Mouse (Mus musculus): ENCODE data around the gene Bach2. TPM values are rescaled to one million over a fixed set of nuclear protein-coding genes. Genes with fewer than 3 reads are reported as not detected.

Bach2 gene
- polyA plus RNA-seq, 1 experiment: 18.7 TPM

- no peak for TF ChIP-seq EP300 (IDR thresholded peaks at IDR 0.05; ENCODE audit: insufficient read depth, low read depth, low read length)
- TF ChIP-seq POLR2A (IDR thresholded peaks at IDR 0.05; ENCODE audit: insufficient read depth, low read length): no peak
- no peak for TF ChIP-seq CTCF (IDR thresholded peaks at IDR 0.05; ENCODE audit: low read depth, low read length)
- no peaks in the 10 kb centered on the region for H3K36me3 ChIP-seq (ENCODE audit: control insufficient read depth, insufficient read depth, low read length, poor library complexity, severe bottlenecking)
- no peak overlapping the region for H3K27ac ChIP-seq (ENCODE audit: insufficient read depth, low read length)
- H3K9me3 ChIP-seq (replicated peaks; ENCODE audit: control insufficient read depth, insufficient read depth, low read length, poor library complexity, severe bottlenecking): no peaks in the 10 kb centered on the region
- no peak overlapping the region for H3K4me3 ChIP-seq (ENCODE audit: low read depth, low read length)
- H3K4me1 ChIP-seq (ENCODE audit: control insufficient read depth, insufficient read depth, low read length): no peaks in the 10 kb centered on the region
- no peak overlapping the region for H3K9ac ChIP-seq (ENCODE audit: low read depth, poor library complexity, severe bottlenecking)
- H3K27me3 ChIP-seq (ENCODE audit: control insufficient read depth, insufficient read depth, low read length, poor library complexity, severe bottlenecking): no peaks in the 10 kb centered on the region
These were observed 272.3 kb downstream of the Bach2 start for GRCm38 (mm10) chr4:32510940-32511339.

GRCm38 (mm10) chr4:32516126-32516525 is 277.5 kb downstream of the Bach2 start:
- Histone ChIP-seq H3K27ac (ENCODE audit: insufficient read depth, low read length) (no peak overlapping the region), H3K9ac (ENCODE audit: low read depth, poor library complexity, severe bottlenecking) (no peak overlapping the region), H3K9me3 (replicated peaks; ENCODE audit: control insufficient read depth, insufficient read depth, low read length, poor library complexity, severe bottlenecking) (no peaks in the 10 kb centered on the region), H3K36me3 (ENCODE audit: control insufficient read depth, insufficient read depth, low read length, poor library complexity, severe bottlenecking) (no peaks in the 10 kb centered on the region), H3K4me1 (ENCODE audit: control insufficient read depth, insufficient read depth, low read length) (no peaks in the 10 kb centered on the region), H3K4me3 (ENCODE audit: low read depth, low read length) (no peak overlapping the region), H3K27me3 (ENCODE audit: control insufficient read depth, insufficient read depth, low read length, poor library complexity, severe bottlenecking) (no peaks in the 10 kb centered on the region)
- TF ChIP-seq CTCF (IDR thresholded peaks at IDR 0.05; ENCODE audit: low read depth, low read length): no peak
- no peak for TF ChIP-seq EP300 (IDR thresholded peaks at IDR 0.05; ENCODE audit: insufficient read depth, low read depth, low read length)

GRCm38 (mm10) chr4:32518842-32519578 is 280.4 kb downstream of the Bach2 start:
- TF ChIP-seq POLR2A (IDR thresholded peaks at IDR 0.05; ENCODE audit: insufficient read depth, low read length): no peak
- no peak for TF ChIP-seq CTCF (IDR thresholded peaks at IDR 0.05; ENCODE audit: low read depth, low read length)
- TF ChIP-seq EP300 (IDR thresholded peaks at IDR 0.05; ENCODE audit: insufficient read depth, low read depth, low read length): no peak
- Histone ChIP-seq H3K9me3 (replicated peaks; ENCODE audit: control insufficient read depth, insufficient read depth, low read length, poor library complexity, severe bottlenecking) (no peaks in the 10 kb centered on the region), H3K4me3 (ENCODE audit: low read depth, low read length) (no peak overlapping the region), H3K36me3 (ENCODE audit: control insufficient read depth, insufficient read depth, low read length, poor library complexity, severe bottlenecking) (no peaks in the 10 kb centered on the region), H3K4me1 (ENCODE audit: control insufficient read depth, insufficient read depth, low read length) (no peaks in the 10 kb centered on the region), H3K27me3 (ENCODE audit: control insufficient read depth, insufficient read depth, low read length, poor library complexity, severe bottlenecking) (no peaks in the 10 kb centered on the region), H3K27ac (ENCODE audit: insufficient read depth, low read length) (no peak overlapping the region), H3K9ac (ENCODE audit: low read depth, poor library complexity, severe bottlenecking) (no peak overlapping the region)

GRCm38 (mm10) chr4:32520628-32521360 is 282.2 kb downstream of the Bach2 start:
- Histone ChIP-seq H3K36me3 (ENCODE audit: control insufficient read depth, insufficient read depth, low read length, poor library complexity, severe bottlenecking) (no peaks in the 10 kb centered on the region), H3K9me3 (replicated peaks; ENCODE audit: control insufficient read depth, insufficient read depth, low read length, poor library complexity, severe bottlenecking) (no peaks in the 10 kb centered on the region), H3K9ac (ENCODE audit: low read depth, poor library complexity, severe bottlenecking) (no peak overlapping the region), H3K4me3 (ENCODE audit: low read depth, low read length) (no peak overlapping the region), H3K4me1 (ENCODE audit: control insufficient read depth, insufficient read depth, low read length) (no peaks in the 10 kb centered on the region), H3K27ac (ENCODE audit: insufficient read depth, low read length) (no peak overlapping the region), H3K27me3 (ENCODE audit: control insufficient read depth, insufficient read depth, low read length, poor library complexity, severe bottlenecking) (no peaks in the 10 kb centered on the region)
- TF ChIP-seq CTCF (IDR thresholded peaks at IDR 0.05; ENCODE audit: low read depth, low read length): no peak
- TF ChIP-seq POLR2A (IDR thresholded peaks at IDR 0.05; ENCODE audit: insufficient read depth, low read length): no peak
- TF ChIP-seq EP300 (IDR thresholded peaks at IDR 0.05; ENCODE audit: insufficient read depth, low read depth, low read length): no peak

- H3K27me3 ChIP-seq (ENCODE audit: control insufficient read depth, insufficient read depth, low read length, poor library complexity, severe bottlenecking): no peaks in the 10 kb centered on the region
- no peak overlapping the region for H3K9ac ChIP-seq (ENCODE audit: low read depth, poor library complexity, severe bottlenecking)
- no peaks in the 10 kb centered on the region for H3K9me3 ChIP-seq (replicated peaks; ENCODE audit: control insufficient read depth, insufficient read depth, low read length, poor library complexity, severe bottlenecking)
- no peak overlapping the region for H3K27ac ChIP-seq (ENCODE audit: insufficient read depth, low read length)
- H3K4me1 ChIP-seq (ENCODE audit: control insufficient read depth, insufficient read depth, low read length): no peaks in the 10 kb centered on the region
- no peak overlapping the region for H3K4me3 ChIP-seq (ENCODE audit: low read depth, low read length)
- H3K36me3 ChIP-seq (ENCODE audit: control insufficient read depth, insufficient read depth, low read length, poor library complexity, severe bottlenecking): no peaks in the 10 kb centered on the region
- TF ChIP-seq POLR2A (IDR thresholded peaks at IDR 0.05; ENCODE audit: insufficient read depth, low read length) (no peak), CTCF (IDR thresholded peaks at IDR 0.05; ENCODE audit: low read depth, low read length) (no peak), EP300 (IDR thresholded peaks at IDR 0.05; ENCODE audit: insufficient read depth, low read depth, low read length) (no peak)
These were observed 282.7 kb downstream of the Bach2 start for GRCm38 (mm10) chr4:32521361-32521740.

- Histone ChIP-seq H3K9me3 (replicated peaks; ENCODE audit: control insufficient read depth, insufficient read depth, low read length, poor library complexity, severe bottlenecking) (no peaks in the 10 kb centered on the region), H3K27me3 (ENCODE audit: control insufficient read depth, insufficient read depth, low read length, poor library complexity, severe bottlenecking) (no peaks in the 10 kb centered on the region), H3K4me1 (ENCODE audit: control insufficient read depth, insufficient read depth, low read length) (no peaks in the 10 kb centered on the region), H3K9ac (ENCODE audit: low read depth, poor library complexity, severe bottlenecking) (no peak overlapping the region), H3K4me3 (ENCODE audit: low read depth, low read length) (no peak overlapping the region), H3K36me3 (ENCODE audit: control insufficient read depth, insufficient read depth, low read length, poor library complexity, severe bottlenecking) (no peaks in the 10 kb centered on the region), H3K27ac (ENCODE audit: insufficient read depth, low read length) (no peak overlapping the region)
- TF ChIP-seq POLR2A (IDR thresholded peaks at IDR 0.05; ENCODE audit: insufficient read depth, low read length) (no peak), CTCF (IDR thresholded peaks at IDR 0.05; ENCODE audit: low read depth, low read length) (no peak), EP300 (IDR thresholded peaks at IDR 0.05; ENCODE audit: insufficient read depth, low read depth, low read length) (no peak)
These were observed 283.4 kb downstream of the Bach2 start for GRCm38 (mm10) chr4:32522013-32522412.
